Mouse (Mus musculus): ENCODE results near the gene Limd2.

GRCm38 (mm10) chr11:106122736-106123135, 37.9 kb downstream of the Limd2 start:
- TF ChIP-seq POLR2A (IDR thresholded peaks at IDR 0.05; ENCODE audit: borderline replicate concordance, extremely low read depth, insufficient read depth, insufficient read length, poor library complexity, severe bottlenecking) (no peak), CTCF (IDR thresholded peaks at IDR 0.05; ENCODE audit: borderline replicate concordance, extremely low read depth, insufficient read depth, insufficient read length) (no peak)

All from brain, embryonic 14.5 days (tissue).